Mouse (Mus musculus) kidney, adult 2 months (tissue): ENCODE results near the gene Adat3. TPM values are rescaled to one million over a fixed set of nuclear protein-coding genes. Genes with fewer than 3 reads are reported as not detected.
"Not testable (repeated sequence)": the region's sequence is repeated elsewhere in the genome, so short reads cannot be mapped to it uniquely, and the experiment has no call there.

Experiments
- DNase-seq: peaks from one replicate; pipeline ENCODE4 v3.0.0; 2021
- H3K27ac ChIP-seq: fragments of 200-500 bp; 2 replicates; pipeline ENCODE4 v1.5.1; 2012; ENCODE audit warnings: low read depth, low read length, control low read depth, inconsistent platforms; ENCODE audit not compliant: insufficient read depth
- H3K27me3 ChIP-seq: fragments of 200-500 bp; replicated peaks from 2 replicates; pipeline ENCODE4 v1.6.1; 2012; ENCODE audit warnings: mild to moderate bottlenecking, moderate library complexity, low read length, inconsistent platforms; ENCODE audit not compliant: control insufficient read depth, insufficient read depth
- H3K36me3 ChIP-seq: fragments of 200-500 bp; 2 replicates; pipeline ENCODE4 v1.6.1; 2012; ENCODE audit warnings: mild to moderate bottlenecking, moderate library complexity, low read length, inconsistent platforms; ENCODE audit not compliant: control insufficient read depth, insufficient read depth
- H3K4me1 ChIP-seq: fragments of 200-500 bp; 2 replicates; pipeline ENCODE4 v1.6.1; 2011; ENCODE audit warnings: low read length; ENCODE audit not compliant: control insufficient read depth, insufficient read depth
- H3K4me3 ChIP-seq: fragments of 200-500 bp; 2 replicates; pipeline ENCODE4 v1.5.1; 2011; ENCODE audit warnings: mild to moderate bottlenecking, low read depth, low read length, control low read depth; ENCODE audit not compliant: insufficient read depth
- CTCF ChIP-seq: fragments of 200-500 bp; conservative IDR thresholded peaks from 2 replicates; pipeline ENCODE4 v1.5.1; 2011; ENCODE audit warnings: low read depth, mild to moderate bottlenecking, control low read depth, low read length, moderate library complexity, mixed read lengths; ENCODE audit not compliant: insufficient read depth, insufficient read length
- POLR2A ChIP-seq: fragments of 200-500 bp; IDR thresholded peaks from one replicate; pipeline ENCODE4 v1.6.1; 2011; ENCODE audit warnings: low read depth, low read length, control low read depth
- WGBS: fragments of 180-500 bp; shearing (Covaris S2); methylation state at CpG from one replicate; pipeline ENCODE4 v1.1.7; 2018; 5-methylcytosine and 5-hydroxymethylcytosine counted together
- polyA plus RNA-seq: library from polyadenylated mRNA; depleted of rRNA; stranded (reverse); fragments of >200 nt; gene quantifications from 2 replicates; pipeline ENCODE4 v1.2.3, GENCODE M21; 2012

Gene Adat3
- polyA plus RNA-seq, 1 experiment, result 3.4 TPM

DNA sequence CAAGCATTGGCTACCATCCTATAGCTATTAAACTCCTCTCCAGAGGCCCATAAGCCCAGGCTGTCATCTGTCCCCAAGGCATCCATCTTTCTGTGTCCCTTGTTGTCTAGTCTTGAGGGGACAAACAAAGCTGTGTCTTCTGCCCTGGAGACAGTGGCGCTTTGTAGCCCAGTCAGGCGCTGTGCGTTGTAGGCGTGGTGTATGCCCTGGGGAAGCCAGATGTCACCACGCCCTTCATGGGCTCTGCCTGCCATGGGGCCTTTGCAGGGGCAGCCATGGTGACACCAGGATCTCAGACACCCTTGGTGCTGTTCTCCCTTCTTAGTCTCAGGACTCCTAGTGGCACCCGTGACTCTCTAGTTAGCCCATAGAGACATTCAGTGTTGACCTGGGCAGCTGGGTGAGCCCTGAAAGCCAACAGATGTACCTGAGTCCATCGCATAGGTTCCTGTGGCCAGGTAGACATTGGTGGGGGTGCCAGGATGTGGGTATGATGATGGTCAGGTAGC is 1.4 kb downstream of the Adat3 start:
- 91% methylated on average over 7 of the region's 7 CpGs for WGBS
- H3K4me3 ChIP-seq, result no peak overlapping the region
- no peaks in the 10 kb centered on the region for H3K36me3 ChIP-seq
- H3K27me3 ChIP-seq, result no peaks in the 10 kb centered on the region
- TF ChIP-seq CTCF, result no peak
- TF ChIP-seq POLR2A, result no peak
- no peak overlapping the region for H3K27ac ChIP-seq
- H3K4me1 ChIP-seq, result peaks cover 8% of the 10 kb centered on the region
- DNase-seq, result no peak

DNA sequence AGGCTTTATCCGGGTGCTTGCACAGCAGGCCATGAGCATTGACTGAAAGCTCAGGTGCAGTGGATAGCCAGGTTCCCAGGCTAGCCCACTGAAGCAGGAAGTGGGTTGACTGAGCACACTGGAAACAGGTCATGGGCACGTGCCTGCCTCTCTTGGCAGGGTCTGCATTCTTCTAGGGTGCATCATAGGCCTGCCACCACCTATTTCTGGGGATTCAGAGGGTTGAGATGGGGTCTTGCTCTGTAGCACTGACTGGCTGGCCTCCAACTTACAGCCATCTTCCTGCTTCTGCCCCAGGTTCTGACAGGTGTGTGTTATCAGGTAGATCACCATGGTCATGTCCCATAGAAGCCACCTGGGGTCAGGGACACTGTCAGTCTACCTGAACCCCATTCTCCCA is 2.3 kb downstream of the Adat3 start:
- H3K27ac ChIP-seq, result no peak overlapping the region
- H3K36me3 ChIP-seq, result no peaks in the 10 kb centered on the region
- H3K27me3 ChIP-seq, result no peaks in the 10 kb centered on the region
- H3K4me1 ChIP-seq, result peaks cover 8% of the 10 kb centered on the region
- DNase-seq, result no peak
- no peak overlapping the region for H3K4me3 ChIP-seq
- TF ChIP-seq POLR2A (no peak), CTCF (no peak)
- WGBS, result 83% methylated on average over 2 of the region's 2 CpGs

DNA sequence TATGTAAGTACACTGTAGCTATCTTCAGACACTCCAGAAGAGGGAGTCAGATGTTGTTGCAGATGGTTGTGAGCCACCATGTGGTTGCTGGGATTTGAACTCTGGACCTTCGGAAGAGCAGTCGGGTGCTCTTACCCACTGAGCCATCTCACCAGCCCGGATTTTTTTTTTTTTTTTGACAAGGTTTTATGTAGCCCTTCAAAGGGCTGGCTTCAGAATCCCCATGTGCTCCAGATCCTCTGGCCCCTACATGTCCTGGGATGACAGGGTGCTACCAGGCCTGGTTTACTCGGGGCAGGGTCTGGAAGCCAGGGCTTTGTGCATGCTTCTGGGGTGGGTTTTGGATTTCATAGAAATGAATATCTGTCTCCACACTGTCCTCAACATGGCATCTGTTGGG is 3.0 kb downstream of the Adat3 start, which contains the start of gene Gm49322:
TSS of gene Gm49322 (plus strand) at position 301 of the 400 bp plus-strand sequence.
- 67% methylated on average over 4 of the region's 4 CpGs for WGBS
- not testable (repeated sequence) for H3K4me1 ChIP-seq, DNase-seq, H3K27me3 ChIP-seq, H3K4me3 ChIP-seq, H3K36me3 ChIP-seq, H3K27ac ChIP-seq

DNA sequence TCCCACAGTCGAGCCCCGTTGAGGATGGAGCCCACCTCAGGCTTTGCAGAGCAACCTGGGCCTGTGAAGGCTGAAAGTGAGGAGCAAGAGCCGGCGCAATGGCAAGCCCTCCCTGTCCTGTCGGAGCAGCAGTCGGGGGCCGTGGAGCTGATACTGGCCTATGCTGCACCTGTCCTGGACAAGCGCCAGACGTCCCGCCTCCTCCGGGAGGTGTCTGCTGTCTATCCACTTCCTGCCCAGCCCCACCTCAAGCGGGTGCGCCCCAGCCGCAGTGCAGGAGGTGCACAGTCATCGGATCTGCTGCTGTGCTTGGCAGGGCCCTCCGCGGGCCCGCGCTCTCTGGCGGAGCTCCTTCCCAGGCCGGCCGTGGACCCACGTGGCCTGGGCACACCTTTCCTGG is 3.6 kb downstream of the Adat3 start:
- no peak for DNase-seq
- TF ChIP-seq CTCF, result no peak
- TF ChIP-seq POLR2A, result no peak

DNA sequence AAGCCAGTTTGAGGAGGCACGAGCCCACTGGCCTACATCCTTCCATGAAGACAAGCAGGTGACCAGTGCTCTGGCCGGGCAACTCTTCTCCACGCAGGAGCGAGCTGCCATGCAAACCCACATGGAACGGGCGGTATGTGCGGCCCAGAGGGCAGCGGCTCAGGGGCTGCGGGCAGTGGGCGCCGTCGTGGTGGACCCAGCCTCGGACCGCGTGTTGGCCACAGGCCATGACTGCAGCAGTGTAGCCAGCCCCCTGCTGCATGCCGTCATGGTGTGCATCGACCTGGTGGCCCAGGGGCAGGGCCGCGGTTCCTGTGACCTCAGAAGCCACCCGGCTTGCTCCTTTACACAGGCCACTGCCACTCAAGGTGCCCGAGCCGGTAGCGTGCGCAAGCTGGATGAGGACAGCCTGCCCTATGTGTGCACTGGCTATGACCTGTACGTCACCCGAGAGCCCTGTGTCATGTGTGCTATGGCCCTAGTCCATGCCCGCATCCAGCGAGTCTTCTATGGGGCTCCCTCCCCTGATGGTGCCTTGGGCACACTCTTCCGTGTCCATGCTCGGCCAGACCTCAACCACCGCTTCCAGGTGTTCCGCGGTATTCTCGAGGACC is 4.2 kb downstream of the Adat3 start:
- no peak overlapping the region for H3K27ac ChIP-seq
- DNase-seq, result no peak
- H3K27me3 ChIP-seq, result no peaks in the 10 kb centered on the region
- H3K4me3 ChIP-seq, result no peak overlapping the region
- H3K36me3 ChIP-seq, result no peaks in the 10 kb centered on the region
- 90% methylated on average over 34 of the region's 34 CpGs for WGBS
- peaks cover 8% of the 10 kb centered on the region for H3K4me1 ChIP-seq
- TF ChIP-seq CTCF (no peak), POLR2A (no peak)

More for the DNA sequence above, 3.6 kb downstream of the Adat3 start:
- Histone ChIP-seq H3K36me3 (no peaks in the 10 kb centered on the region), H3K27ac (no peak overlapping the region), H3K27me3 (no peaks in the 10 kb centered on the region), H3K4me1 (peaks cover 8% of the 10 kb centered on the region), H3K4me3 (no peak overlapping the region)
- 82% methylated on average over 23 of the region's 23 CpGs for WGBS

DNA sequence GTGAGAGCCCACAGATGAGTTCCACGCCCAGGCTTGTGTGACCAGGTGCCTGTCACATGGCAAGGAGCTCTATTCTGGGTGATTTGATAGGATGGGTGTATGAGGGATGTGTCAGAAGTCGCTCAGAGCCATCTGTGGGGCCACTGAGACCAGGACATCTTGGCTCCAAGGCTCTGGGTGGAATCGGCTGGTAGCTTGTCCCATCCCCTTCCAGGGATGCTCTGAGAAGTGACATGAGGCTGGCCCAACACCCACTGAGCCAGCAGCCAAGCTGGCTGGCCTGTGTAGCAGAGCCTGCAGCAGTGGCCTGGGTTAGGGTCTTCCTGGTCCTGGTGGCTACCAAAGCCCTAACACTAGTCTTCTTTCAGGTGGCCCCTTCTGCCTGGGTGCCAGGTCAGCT is 5.8 kb downstream of the Adat3 start:
- 92% methylated on average over 3 of the region's 3 CpGs for WGBS
- TF ChIP-seq POLR2A, result no peak
- TF ChIP-seq CTCF, result no peak
- no peak overlapping the region for H3K4me3 ChIP-seq
- no peak overlapping the region for H3K27ac ChIP-seq
- peaks cover 3% of the 10 kb centered on the region; the same call in 1 of the 2 replicates for H3K4me1 ChIP-seq
- no peak for DNase-seq
- no peaks in the 10 kb centered on the region for H3K27me3 ChIP-seq
- H3K36me3 ChIP-seq, result no peaks in the 10 kb centered on the region

DNA sequence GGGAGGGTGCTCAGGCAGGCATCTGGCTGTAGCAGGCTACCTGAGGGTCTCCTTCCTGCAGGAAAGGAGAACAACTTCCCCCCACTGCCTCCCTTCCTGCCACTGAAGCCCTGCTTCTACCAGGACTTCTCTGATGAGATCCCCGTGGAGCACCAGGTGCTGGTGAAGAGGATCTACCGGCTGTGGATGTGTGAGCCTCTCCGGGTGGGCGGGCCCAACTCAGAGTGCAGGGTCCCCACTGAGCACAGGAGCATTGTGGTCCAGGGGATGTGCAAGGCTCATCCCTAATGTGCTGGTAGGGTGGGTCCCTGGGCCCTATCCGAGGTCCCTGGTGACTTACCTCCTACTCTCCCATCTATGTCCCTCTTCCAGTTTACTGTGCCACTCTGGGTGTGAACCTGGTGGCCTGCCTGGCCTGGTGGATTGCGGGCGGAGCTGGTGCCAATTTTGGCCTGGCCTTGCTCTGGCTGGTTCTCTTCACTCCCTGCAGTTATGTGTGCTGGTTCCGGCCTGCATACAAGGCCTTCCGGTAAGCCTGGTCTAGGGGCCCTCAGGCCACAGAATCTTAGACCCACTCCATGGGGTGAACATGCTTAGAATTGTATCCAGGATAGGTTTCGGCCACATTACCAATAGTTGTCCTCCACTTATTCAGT is 6.7 kb downstream of the Adat3 start:
- no peak overlapping the region for H3K4me3 ChIP-seq
- no peaks in the 10 kb centered on the region for H3K36me3 ChIP-seq
- no peak overlapping the region for H3K27ac ChIP-seq
- TF ChIP-seq CTCF (no peak), POLR2A (no peak)
- no peaks in the 10 kb centered on the region for H3K4me1 ChIP-seq
- no peaks in the 10 kb centered on the region for H3K27me3 ChIP-seq
- 87% methylated on average over 10 of the region's 10 CpGs for WGBS
- DNase-seq, result no peak
